Mouse (Mus musculus) adrenal gland, postnatal 10 days (tissue): ENCODE results near the gene Cdk14. TPM values are rescaled to one million over a fixed set of nuclear protein-coding genes. Genes with fewer than 3 reads are reported as not detected.

Source experiments
- DNase-seq: peaks from one replicate; pipeline ENCODE4 v3.0.0; 2021; ENCODE audit warnings: mixed read lengths
- total RNA-seq, 2 experiments: library from RNA; stranded (reverse); gene quantifications; 2 replicates each; pipeline ENCODE4 v1.2.3; 2021

The Cdk14 gene
- total RNA-seq, 2 experiments from 2014 or later = 17.8 to 21.9 TPM

DNA sequence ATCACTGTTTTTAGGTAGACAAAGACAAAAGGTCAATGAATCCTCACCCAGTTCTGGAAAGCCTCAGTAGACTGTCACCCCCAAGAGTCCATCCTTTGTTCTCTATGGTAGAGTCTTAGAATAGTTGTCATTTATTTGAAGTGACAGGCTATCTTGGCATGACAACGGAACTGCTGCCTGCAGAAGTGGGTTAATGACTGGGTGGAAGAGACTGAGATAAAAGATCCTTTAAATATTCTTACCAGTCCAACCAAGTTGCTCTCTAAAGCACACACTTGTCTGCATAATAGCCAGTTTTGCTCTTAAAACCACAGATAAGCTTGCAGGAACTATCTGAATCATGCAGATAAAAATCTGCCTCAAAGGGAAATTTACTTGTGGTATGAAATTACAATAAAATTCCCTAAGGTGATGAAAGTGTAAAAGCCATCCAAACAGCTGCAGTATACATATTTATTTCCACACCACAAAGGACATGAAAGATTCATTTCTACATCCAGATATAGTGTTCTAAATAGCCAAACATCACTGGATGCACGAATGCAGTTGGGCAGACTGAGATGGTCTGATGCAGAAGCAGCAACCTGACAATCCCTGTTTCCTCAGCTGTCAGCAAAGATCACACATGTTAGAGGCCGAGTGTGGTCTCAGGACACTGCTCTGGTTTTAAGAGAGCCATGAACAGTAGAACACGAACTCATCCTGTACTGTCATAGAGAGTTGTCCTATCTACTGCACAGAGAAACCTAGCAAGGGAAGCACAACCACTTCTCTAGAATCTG lies 363.8 kb downstream of the Cdk14 start:
- DNase-seq = no peak

DNA sequence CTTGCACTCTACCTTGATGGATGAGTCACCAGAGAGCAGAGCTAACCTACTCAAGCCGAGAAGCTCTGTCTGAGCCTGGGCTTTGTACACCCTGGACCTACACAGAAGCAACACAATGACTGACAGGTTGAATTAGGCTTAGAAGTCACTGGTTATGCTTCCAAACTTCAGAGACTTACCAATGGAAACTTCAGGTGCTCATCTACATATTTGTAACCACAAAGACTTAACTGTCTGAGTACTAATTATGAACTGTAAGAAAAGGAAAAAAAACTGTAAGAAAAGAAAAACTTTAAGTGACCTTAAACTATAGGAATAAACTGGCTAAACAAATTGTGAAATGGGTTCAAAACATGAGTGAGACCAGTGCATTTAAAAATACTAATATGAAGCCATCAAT lies 364.6 kb downstream of the Cdk14 start:
- no peak for DNase-seq

DNA sequence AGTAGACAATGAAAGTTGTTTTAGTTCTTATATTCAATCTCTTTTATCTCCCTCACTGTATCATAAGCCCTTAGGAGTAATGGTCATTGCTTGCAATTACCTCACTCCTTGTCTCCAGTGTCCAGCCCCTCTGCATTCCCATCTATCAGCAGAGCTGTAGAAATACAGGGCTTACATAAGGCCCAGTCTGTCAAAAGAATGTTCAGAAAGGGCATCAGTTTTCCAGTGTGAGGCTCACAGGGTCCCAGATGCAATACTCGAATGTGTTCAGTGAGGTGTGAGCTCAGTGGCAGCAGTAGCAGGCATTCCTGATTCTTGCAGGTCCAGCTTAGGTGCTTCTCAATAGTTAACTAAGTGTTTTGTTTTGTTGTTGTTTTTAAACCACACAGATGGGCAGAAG lies 365.8 kb downstream of the Cdk14 start:
- no peak for DNase-seq

DNA sequence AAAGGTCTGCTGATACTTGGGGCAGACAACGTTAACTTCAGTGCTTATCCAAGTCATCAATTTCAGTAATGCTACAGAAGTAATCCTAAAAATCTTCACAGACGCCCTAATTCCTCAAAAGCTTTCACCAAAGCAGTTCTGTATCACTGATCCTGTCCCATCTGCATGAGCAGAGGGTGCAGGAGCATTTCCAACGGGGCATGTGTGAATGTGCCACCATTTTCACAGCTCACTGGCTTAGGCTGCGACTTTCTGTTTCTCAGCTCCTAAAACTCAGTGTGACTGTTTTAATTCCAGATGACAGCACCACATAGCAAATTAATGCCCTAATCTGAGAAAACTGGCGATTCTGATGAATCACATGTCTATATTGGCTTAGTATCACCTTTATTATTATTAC lies 375.8 kb downstream of the Cdk14 start:
- no peak for DNase-seq

GRCm38 (mm10) chr5:5042735-5043134 lies 377.4 kb downstream of the Cdk14 start:
- DNase-seq = no peak

DNA sequence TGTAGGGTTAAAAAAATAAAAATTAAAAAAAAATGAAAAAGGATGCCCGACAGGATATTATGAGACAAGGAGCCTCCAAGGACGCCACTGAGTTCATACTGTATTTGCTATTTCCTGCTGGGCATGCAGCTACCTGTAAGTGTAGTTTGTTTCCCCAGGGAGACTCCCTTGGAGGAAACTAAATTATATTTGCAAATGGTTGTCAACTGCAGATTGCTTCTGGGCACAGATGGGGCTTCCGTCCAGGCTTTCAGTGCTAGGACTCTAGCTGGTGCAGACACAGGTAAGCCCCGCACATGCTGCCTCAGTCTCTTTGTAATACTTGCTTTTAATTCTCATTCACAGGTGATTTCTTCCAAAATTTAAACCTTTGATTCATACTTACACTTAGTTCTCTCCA lies 378.6 kb downstream of the Cdk14 start:
- no peak for DNase-seq

- no peak for DNase-seq
Measured at GRCm38 (mm10) chr5:5039700-5040284, 380.3 kb downstream of the Cdk14 start.

DNA sequence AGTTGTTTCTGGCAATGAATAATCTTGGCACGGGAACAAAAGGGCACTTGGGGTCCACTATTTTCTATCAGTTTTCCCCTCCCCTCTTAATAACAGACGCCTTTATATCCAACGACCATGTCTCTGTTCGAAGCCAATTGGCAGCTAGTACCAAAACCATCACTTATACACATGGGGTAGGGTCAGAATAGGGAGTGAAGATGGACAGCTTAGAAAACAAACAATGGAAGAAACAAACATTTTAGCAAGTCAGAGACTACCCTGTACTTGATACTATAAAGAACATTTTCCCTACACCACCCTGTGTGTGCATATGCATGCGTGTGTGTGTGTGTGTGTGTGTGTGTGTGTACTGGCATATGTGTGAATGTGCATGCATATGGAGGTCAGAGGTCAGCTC lies 386.7 kb downstream of the Cdk14 start:
- no peak for DNase-seq

DNA sequence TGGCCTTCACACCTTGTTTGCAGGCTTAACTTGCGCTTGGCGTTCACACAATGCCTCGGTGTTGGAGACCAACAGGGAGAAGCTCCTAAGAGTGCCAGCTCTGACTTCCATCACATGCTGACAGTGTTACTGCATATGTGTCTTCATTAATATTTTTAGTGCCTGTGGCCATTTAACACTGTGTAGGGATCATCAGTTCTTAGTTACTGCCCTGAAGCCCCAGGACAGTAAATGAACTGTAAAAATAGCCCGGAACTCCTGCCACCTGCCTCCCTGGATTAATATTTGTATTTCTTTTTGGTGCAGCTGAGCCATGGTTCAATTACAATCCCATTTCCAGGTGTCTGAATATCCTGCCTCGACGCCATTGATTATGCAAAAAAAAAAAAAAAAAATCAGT lies 387.3 kb downstream of the Cdk14 start:
- no peak for DNase-seq

GRCm38 (mm10) chr5:5032446-5032845 lies 387.7 kb downstream of the Cdk14 start:
- DNase-seq = no peak

- DNase-seq = peak; percentile 7
Measured at GRCm38 (mm10) chr5:5030431-5030830, 389.7 kb downstream of the Cdk14 start.

DNA sequence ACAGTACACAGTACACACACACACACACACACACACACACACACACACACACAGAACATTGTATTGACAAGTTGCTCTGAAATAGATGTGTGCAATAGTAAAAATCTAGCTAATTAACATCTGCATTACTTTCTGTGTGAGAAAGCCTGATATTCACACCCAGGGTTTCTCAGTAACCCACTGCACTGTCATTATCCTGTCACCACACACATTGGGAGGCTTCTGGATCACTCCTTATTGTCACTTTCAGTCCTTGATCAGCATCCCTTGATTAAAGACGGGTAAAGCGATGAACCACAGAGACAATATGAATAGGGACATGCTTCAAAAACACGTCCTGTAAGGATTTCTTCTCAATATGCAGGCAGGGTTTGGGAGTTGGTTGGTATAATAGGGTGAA lies 401.2 kb downstream of the Cdk14 start:
- no peak for DNase-seq

GRCm38 (mm10) chr5:5018242-5018641 lies 401.9 kb downstream of the Cdk14 start:
- DNase-seq = no peak

DNA sequence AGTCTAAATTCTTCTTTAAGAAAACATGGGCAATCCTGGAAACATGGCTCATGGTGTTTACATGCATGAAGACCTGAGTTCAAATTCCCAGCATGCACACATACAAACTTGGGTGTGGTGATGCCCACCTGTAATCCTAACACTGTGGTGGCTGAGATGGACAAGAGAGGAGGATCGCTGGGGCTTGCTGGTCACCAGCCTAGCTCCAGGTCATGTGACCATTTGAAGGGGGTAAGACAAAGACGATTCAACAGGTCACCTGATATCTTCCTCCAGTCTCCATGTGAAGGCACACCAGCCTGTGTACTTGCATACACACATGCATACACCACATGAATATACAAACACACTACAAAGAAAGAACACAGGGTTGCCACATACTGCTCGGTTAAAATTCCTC lies 406.3 kb downstream of the Cdk14 start:
- DNase-seq = no peak

DNA sequence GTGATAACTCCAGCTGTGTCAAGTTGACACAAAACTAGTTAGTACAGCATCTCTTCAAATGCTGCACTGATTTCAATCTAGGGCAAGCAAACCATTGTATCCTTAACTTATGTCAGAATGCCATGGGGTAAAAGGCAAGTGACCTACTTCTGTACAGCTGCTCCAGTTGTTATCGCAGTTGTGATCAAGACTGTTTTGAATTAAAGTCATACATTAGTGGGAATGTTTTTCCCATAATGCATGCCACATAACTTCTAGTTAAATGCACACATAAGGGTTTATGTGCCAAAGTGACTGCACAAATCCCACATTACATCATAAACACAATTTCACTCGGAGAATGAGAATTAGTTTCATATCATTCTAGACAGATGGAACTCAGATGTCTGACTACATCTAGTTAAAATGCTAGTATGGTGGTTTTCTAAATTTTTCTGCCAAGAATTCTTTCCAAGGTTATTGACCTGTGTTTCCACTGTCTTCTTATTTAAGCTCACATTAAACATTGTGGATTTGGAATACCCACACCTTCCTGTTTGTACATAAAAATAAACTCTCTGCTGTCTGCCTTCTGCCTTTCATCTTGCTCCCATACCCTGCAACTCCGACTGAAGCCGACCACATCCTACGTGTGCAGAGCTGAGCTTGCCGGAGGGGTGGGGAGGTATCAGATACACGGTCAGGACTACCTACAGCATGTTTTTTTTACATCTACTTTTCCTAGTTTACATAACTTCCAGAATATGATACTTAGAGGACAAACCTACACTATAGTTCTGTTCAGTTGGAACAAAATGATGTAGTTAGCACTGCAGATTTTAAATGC lies 407.4 kb downstream of the Cdk14 start:
- no peak for DNase-seq

DNA sequence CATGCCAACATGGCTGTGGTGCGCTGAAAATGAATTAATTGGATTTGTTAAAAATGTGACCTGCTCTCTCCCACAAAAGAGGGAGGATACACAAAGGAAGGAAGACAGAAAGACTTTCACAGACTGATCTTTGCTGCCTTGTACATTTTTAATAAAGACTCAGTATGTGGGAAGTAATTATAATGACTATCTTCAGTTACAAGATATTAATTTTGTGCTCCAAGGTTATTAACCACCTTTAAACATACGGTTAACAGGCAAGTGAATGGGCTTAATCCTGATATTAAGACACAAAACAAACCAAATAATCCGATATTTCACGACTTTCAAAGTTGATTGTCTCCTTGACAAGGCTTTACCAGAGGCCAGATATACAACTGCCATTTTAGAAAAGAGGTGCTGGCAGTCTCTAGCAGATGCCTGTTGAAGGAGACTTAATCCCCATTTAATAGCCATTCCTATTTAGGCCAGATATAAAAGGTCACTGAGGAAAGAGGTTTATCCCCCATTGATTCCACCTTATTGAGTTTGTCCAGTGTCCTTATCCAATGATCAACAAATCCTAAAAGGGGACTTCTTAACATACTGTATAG lies 411.9 kb downstream of the Cdk14 start:
- DNase-seq = no peak

DNA sequence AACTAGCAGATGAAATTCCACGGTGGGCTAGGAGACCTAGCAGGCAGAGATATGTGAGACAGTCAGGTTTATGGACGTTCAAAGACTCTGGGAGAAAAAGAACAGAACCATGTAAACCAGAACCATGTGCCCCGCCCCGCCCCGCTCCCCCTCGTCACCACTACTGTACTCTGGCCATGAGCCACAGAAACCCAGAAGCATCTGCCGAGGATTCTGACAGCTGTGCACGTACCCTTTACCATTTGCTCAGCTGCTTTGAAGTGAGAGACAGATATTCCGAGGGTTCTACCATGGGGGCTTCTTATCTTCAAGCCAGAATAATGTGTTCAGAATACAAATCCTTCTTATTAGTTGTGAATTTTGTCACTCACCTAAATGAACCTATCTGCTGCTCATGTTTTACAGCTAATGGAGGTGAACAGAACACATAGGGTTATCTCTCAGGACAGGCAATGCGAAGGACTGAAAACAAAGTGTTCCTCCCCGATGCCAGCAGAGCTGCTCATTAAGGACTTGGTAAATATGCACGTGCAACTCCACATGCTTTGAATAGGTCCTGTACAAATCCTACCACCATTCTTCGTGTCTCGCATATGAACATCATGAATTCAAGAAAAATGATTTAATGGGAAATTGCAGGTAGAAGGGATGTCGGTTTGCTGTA lies 412.5 kb downstream of the Cdk14 start:
- DNase-seq = no peak

DNA sequence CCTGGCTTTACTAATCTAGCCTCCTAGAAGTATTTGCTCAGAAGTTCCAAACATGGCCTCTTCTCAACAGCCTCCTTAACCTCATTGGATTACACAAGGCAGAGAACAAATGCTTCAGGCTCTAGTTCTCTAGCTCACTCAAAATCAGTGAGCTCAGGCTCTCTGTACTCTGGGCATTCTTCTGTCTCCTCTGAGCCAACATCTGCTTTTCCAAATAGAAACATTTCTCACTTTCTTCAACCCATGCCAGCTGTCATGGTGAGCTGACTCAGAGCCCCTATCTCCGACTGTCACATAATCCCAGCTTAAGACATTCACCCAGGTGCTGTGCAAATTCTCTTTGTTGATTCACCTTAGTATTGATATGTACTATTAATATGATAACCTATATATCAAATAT lies 414.5 kb downstream of the Cdk14 start:
- DNase-seq = no peak

- DNase-seq = no peak
Measured at GRCm38 (mm10) chr5:5004740-5005139, 415.4 kb downstream of the Cdk14 start.

- DNase-seq = no peak
Measured at GRCm38 (mm10) chr5:4993192-4993601, 426.9 kb downstream of the Cdk14 start.

- DNase-seq = no peak
Measured at GRCm38 (mm10) chr5:4991023-4991422, 429.1 kb downstream of the Cdk14 start.

GRCm38 (mm10) chr5:4990237-4990636 lies 429.9 kb downstream of the Cdk14 start:
- DNase-seq = no peak
